Mouse (Mus musculus): Measurements from ENCODE around the gene Alcam. TPM values are rescaled to one million over a fixed set of nuclear protein-coding genes. Genes with fewer than 3 reads are reported as not detected.

The Alcam gene
- polyA plus RNA-seq, 1 experiment from 2014 or later = 63.7 TPM

DNA sequence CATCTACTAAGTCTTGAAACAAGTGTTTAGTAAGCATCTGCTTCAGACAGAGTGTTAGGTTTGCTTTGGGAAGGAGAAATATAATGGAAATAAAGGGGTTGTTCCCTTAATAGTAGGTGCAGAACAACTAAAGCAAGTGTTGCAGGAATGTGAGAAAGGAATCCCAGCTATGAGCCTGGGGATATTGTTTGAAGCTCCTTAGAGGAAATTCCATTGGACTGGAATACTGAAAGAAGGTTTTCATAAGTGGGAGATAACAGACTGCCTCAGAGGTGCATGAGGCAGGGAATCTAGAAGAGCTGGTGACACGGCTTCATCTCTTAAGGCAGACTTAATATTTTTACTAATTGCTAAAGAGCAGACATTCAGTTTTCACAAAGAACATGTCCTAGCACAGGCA lies 134.6 kb downstream of the Alcam start:
- Histone ChIP-seq H3K36me3 (ENCODE audit: control insufficient read depth, insufficient read depth, low read length) (no peaks in the 10 kb centered on the region), H3K27ac (replicated peaks; ENCODE audit: low read depth, low read length) (no peak overlapping the region), H3K27me3 (replicated peaks; ENCODE audit: control insufficient read depth, insufficient read depth, low read length) (no peaks in the 10 kb centered on the region), H3K9ac (ENCODE audit: low read depth, low read length) (no peak overlapping the region), H3K4me3 (ENCODE audit: low read depth, low read length) (no peak overlapping the region), H3K4me1 (ENCODE audit: control insufficient read depth, insufficient read depth, low read length) (no peaks in the 10 kb centered on the region), H3K4me2 (ENCODE audit: low read depth, low read length) (no peak overlapping the region), H3K9me3 (ENCODE audit: control insufficient read depth, low read length) (no peaks in the 10 kb centered on the region)
- DNase-seq (ENCODE audit: low spot score) (no peak), ATAC-seq (ENCODE audit: low read depth) (no peak)
- WGBS = 34% methylated on average over 1 of the region's 1 CpGs

DNA sequence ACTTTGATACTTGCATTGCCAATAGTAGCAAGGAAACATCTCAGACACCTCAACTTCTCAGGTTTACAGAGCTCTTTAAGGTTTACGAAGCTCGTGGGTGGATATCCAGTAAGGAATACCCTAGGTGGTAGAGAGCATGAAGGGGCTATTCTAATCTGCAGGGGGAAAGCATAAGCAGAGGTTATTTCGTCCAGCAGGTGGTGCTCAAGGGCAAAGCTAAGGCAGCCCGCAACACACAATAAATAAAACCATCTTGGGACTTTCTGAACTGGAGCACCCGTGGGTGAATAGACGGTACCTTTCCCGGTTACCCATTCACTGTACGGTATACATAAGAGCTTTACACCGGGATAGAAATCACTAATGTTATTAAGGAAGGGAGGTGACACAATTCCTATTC lies 142.8 kb downstream of the Alcam start:
- no peaks in the 10 kb centered on the region for H3K9me3 ChIP-seq (ENCODE audit: control insufficient read depth, low read length)
- no peaks in the 10 kb centered on the region for H3K36me3 ChIP-seq (ENCODE audit: control insufficient read depth, insufficient read depth, low read length)
- DNase-seq (ENCODE audit: low spot score) (peak; percentile 73), ATAC-seq (ENCODE audit: low read depth) (peak; percentile 68)
- no peak overlapping the region for H3K4me3 ChIP-seq (ENCODE audit: low read depth, low read length)
- H3K27ac ChIP-seq (replicated peaks; ENCODE audit: low read depth, low read length) = no peak overlapping the region
- no peaks in the 10 kb centered on the region for H3K4me1 ChIP-seq (ENCODE audit: control insufficient read depth, insufficient read depth, low read length)
- 20% methylated on average over 9 of the region's 9 CpGs for WGBS
- H3K4me2 ChIP-seq (ENCODE audit: low read depth, low read length) = peak overlapping the region; percentile 26; the same call in 1 of the 2 replicates
- no peak overlapping the region for H3K9ac ChIP-seq (ENCODE audit: low read depth, low read length)
- H3K27me3 ChIP-seq (replicated peaks; ENCODE audit: control insufficient read depth, insufficient read depth, low read length) = no peaks in the 10 kb centered on the region

GRCm38 (mm10) chr16:52307016-52307415 lies 146.9 kb downstream of the Alcam start:
- Histone ChIP-seq H3K27ac (replicated peaks; ENCODE audit: low read depth, low read length) (no peak overlapping the region), H3K36me3 (ENCODE audit: control insufficient read depth, insufficient read depth, low read length) (no peaks in the 10 kb centered on the region), H3K4me2 (ENCODE audit: low read depth, low read length) (no peak overlapping the region), H3K4me1 (ENCODE audit: control insufficient read depth, insufficient read depth, low read length) (no peaks in the 10 kb centered on the region), H3K9ac (ENCODE audit: low read depth, low read length) (no peak overlapping the region), H3K27me3 (replicated peaks; ENCODE audit: control insufficient read depth, insufficient read depth, low read length) (no peaks in the 10 kb centered on the region), H3K4me3 (ENCODE audit: low read depth, low read length) (no peak overlapping the region), H3K9me3 (ENCODE audit: control insufficient read depth, low read length) (no peaks in the 10 kb centered on the region)
- 81% methylated on average over 2 of the region's 2 CpGs for WGBS
- ATAC-seq (ENCODE audit: low read depth) (no peak), DNase-seq (ENCODE audit: low spot score) (no peak)

- Histone ChIP-seq H3K9me3 (ENCODE audit: control insufficient read depth, low read length) (no peaks in the 10 kb centered on the region), H3K27me3 (replicated peaks; ENCODE audit: control insufficient read depth, insufficient read depth, low read length) (no peaks in the 10 kb centered on the region), H3K9ac (ENCODE audit: low read depth, low read length) (no peak overlapping the region), H3K4me2 (ENCODE audit: low read depth, low read length) (no peak overlapping the region), H3K4me3 (ENCODE audit: low read depth, low read length) (no peak overlapping the region), H3K4me1 (ENCODE audit: control insufficient read depth, insufficient read depth, low read length) (no peaks in the 10 kb centered on the region), H3K27ac (replicated peaks; ENCODE audit: low read depth, low read length) (no peak overlapping the region), H3K36me3 (ENCODE audit: control insufficient read depth, insufficient read depth, low read length) (no peaks in the 10 kb centered on the region)
- DNase-seq (ENCODE audit: low spot score) (no peak), ATAC-seq (ENCODE audit: low read depth) (no peak)
- 78% methylated on average over 4 of the region's 4 CpGs for WGBS
Observed at GRCm38 (mm10) chr16:52303532-52303902, 150.4 kb downstream of the Alcam start.

DNA sequence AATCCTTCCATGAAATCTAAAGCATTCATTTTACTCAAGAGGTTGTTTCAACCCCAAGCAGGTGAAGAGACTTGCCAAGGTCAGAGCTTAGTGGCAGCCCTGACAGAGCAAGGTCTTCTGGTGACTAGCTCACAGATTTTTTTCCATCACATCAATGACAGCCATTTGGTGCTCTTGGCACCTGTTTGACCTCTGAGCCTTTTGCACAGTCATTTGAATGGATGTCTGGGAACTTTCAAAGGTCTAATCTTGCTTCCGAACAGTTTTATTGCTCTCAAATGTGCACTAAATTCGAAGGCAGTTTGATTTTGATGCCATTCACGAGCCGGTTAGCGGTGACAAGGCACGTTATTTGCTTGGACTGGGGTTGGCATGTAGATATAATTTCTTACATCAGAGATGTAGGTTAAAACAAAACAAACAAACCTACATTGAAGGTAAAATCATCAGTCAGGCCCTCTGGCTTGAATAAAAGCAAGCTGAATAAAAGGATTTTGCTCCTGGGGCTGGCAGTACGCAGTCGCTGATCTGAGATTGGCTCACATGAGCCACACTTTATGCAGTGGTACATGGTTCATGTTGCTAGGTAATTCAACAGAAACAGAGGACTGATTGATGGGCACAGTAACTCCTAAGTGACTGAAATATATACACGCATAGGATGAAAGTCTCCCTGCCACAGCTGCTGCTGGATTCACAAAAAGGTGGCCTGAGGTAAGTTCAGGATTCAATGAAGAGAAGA lies 150.9 kb downstream of the Alcam start:
- no peak overlapping the region for H3K9ac ChIP-seq (ENCODE audit: low read depth, low read length)
- no peak overlapping the region for H3K27ac ChIP-seq (replicated peaks; ENCODE audit: low read depth, low read length)
- ATAC-seq (ENCODE audit: low read depth) (no peak), DNase-seq (ENCODE audit: low spot score) (no peak)
- no peak overlapping the region for H3K4me2 ChIP-seq (ENCODE audit: low read depth, low read length)
- no peaks in the 10 kb centered on the region for H3K27me3 ChIP-seq (replicated peaks; ENCODE audit: control insufficient read depth, insufficient read depth, low read length)
- no peaks in the 10 kb centered on the region for H3K9me3 ChIP-seq (ENCODE audit: control insufficient read depth, low read length)
- WGBS = 77% methylated on average over 9 of the region's 9 CpGs
- no peaks in the 10 kb centered on the region for H3K36me3 ChIP-seq (ENCODE audit: control insufficient read depth, insufficient read depth, low read length)
- H3K4me1 ChIP-seq (ENCODE audit: control insufficient read depth, insufficient read depth, low read length) = no peaks in the 10 kb centered on the region
- no peak overlapping the region for H3K4me3 ChIP-seq (ENCODE audit: low read depth, low read length)

DNA sequence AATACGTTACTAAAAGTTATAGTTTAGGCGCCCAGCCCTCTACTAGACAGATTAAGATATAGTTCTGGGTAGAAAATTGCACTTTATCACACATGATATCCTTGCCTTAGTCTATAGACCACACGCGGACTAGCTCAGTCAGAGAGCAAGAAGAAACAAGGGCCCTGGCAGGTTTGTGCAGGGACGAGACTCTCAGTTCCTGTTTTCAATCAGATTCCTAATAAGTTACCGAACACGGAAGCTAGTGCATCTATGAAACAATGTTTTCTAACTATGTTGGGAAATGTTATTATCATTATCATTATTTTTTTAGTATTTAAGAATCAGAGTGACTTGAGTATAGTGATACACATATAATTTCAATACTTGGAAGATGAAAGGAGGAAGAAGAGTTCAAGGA lies 152.1 kb downstream of the Alcam start:
- H3K9ac ChIP-seq (ENCODE audit: low read depth, low read length) = no peak overlapping the region
- no peaks in the 10 kb centered on the region for H3K4me1 ChIP-seq (ENCODE audit: control insufficient read depth, insufficient read depth, low read length)
- 80% methylated on average over 7 of the region's 7 CpGs for WGBS
- H3K4me2 ChIP-seq (ENCODE audit: low read depth, low read length) = no peak overlapping the region
- ATAC-seq (ENCODE audit: low read depth) = no peak
- no peak overlapping the region for H3K27ac ChIP-seq (replicated peaks; ENCODE audit: low read depth, low read length)
- no peaks in the 10 kb centered on the region for H3K27me3 ChIP-seq (replicated peaks; ENCODE audit: control insufficient read depth, insufficient read depth, low read length)
- no peaks in the 10 kb centered on the region for H3K36me3 ChIP-seq (ENCODE audit: control insufficient read depth, insufficient read depth, low read length)
- no peak overlapping the region for H3K4me3 ChIP-seq (ENCODE audit: low read depth, low read length)
- no peaks in the 10 kb centered on the region for H3K9me3 ChIP-seq (ENCODE audit: control insufficient read depth, low read length)
- no peak for DNase-seq (ENCODE audit: low spot score)

DNA sequence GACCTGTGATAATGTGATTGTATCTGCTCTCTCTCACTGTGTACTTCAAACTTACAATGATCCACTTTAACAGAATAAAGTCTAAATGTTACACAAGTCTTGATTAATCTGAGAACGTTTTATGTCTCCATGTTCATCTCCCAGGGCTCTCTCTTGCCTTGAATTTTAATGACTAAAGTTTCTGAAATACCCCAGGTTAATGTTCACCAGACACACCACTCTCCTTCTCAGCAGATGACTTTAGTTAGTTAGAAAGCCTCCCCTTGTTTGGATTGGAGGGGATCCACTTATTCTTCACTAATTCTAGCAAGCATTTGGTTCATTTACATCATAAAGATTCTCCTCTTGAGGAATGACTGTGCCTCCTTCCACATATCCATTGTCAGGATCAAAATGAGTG lies 157.5 kb downstream of the Alcam start:
- Histone ChIP-seq H3K4me3 (ENCODE audit: low read depth, low read length) (no peak overlapping the region), H3K9ac (ENCODE audit: low read depth, low read length) (no peak overlapping the region), H3K4me2 (ENCODE audit: low read depth, low read length) (no peak overlapping the region), H3K27ac (replicated peaks; ENCODE audit: low read depth, low read length) (no peak overlapping the region), H3K4me1 (ENCODE audit: control insufficient read depth, insufficient read depth, low read length) (no peaks in the 10 kb centered on the region), H3K36me3 (ENCODE audit: control insufficient read depth, insufficient read depth, low read length) (no peaks in the 10 kb centered on the region; the same call in 1 of the 2 replicates), H3K27me3 (replicated peaks; ENCODE audit: control insufficient read depth, insufficient read depth, low read length) (no peaks in the 10 kb centered on the region), H3K9me3 (ENCODE audit: control insufficient read depth, low read length) (no peaks in the 10 kb centered on the region)
- DNase-seq (ENCODE audit: low spot score) = no peak
- WGBS = 56% methylated on average over 1 of the region's 1 CpGs
- no peak for ATAC-seq (ENCODE audit: low read depth)

- Histone ChIP-seq H3K27me3 (replicated peaks; ENCODE audit: control insufficient read depth, insufficient read depth, low read length) (no peaks in the 10 kb centered on the region), H3K9ac (ENCODE audit: low read depth, low read length) (no peak overlapping the region), H3K9me3 (ENCODE audit: control insufficient read depth, low read length) (no peaks in the 10 kb centered on the region), H3K4me3 (ENCODE audit: low read depth, low read length) (no peak overlapping the region), H3K36me3 (ENCODE audit: control insufficient read depth, insufficient read depth, low read length) (peaks cover 2% of the 10 kb centered on the region; the same call in 1 of the 2 replicates), H3K4me2 (ENCODE audit: low read depth, low read length) (no peak overlapping the region), H3K4me1 (ENCODE audit: control insufficient read depth, insufficient read depth, low read length) (no peaks in the 10 kb centered on the region), H3K27ac (replicated peaks; ENCODE audit: low read depth, low read length) (no peak overlapping the region)
- ATAC-seq (ENCODE audit: low read depth) (no peak), DNase-seq (ENCODE audit: low spot score) (no peak)
Observed at GRCm38 (mm10) chr16:52295535-52295934, 158.3 kb downstream of the Alcam start.

DNA sequence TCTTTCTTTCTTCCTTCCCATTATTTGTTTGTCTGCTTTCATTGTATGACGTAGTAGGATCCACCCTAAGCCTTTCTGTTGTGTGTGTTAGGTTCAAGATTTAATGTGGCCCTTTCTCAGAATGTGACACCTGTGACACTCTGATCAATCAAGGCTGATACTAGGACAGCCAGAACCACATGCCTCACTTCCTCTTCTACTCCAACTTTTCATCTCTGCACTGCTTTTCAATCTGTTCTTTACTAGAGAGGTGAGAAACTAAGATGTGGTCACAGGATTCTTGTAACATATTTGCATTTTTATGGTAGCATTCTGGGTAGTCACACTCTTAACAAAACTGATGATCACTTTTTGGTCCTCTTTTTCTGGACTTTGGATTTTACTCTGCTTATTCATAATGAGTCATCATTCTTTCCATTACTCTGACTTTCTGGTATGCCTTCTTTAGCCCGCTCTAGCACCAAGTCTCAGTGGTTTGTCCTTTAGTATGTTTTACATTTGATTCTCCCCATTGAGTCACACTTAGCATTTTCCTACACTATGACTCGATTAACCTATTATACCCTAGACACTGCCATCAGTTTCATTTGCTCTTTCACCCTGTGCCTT lies 161.3 kb downstream of the Alcam start:
- Histone ChIP-seq H3K36me3 (ENCODE audit: control insufficient read depth, insufficient read depth, low read length) (peaks cover 12% of the 10 kb centered on the region), H3K27me3 (replicated peaks; ENCODE audit: control insufficient read depth, insufficient read depth, low read length) (no peaks in the 10 kb centered on the region), H3K4me3 (ENCODE audit: low read depth, low read length) (no peak overlapping the region), H3K4me2 (ENCODE audit: low read depth, low read length) (no peak overlapping the region), H3K9ac (ENCODE audit: low read depth, low read length) (no peak overlapping the region), H3K9me3 (ENCODE audit: control insufficient read depth, low read length) (no peaks in the 10 kb centered on the region), H3K4me1 (ENCODE audit: control insufficient read depth, insufficient read depth, low read length) (no peaks in the 10 kb centered on the region), H3K27ac (replicated peaks; ENCODE audit: low read depth, low read length) (no peak overlapping the region)
- no peak for DNase-seq (ENCODE audit: low spot score)
- 89% methylated on average over 3 of the region's 3 CpGs for WGBS
- no peak for ATAC-seq (ENCODE audit: low read depth)

Measured in embryonic facial prominence, embryonic 14.5 days (tissue).